Mouse (Mus musculus): ENCODE measurements around the gene Ubxn10.

Gene Ubxn10

DNA sequence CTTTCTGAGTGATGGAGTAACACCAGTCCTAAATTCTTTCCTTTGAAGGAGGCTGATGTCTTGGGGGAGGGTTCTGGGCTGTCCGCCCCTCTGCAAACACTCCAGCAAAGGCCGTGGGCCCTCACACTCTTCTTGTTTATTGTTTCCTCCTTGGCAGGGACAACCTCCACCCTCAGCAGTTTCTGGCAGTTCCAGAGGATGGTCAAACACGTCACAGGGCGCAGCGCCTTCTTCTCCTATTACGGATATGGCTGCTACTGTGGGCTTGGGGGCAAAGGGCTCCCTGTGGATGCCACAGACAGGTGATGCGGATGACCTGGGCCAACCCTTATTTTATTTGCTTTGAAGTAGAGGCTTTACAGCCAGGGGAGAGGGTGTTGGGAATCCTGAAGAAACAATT is 2.9 kb downstream of the Ubxn10 start:
- no peak for DNase-seq (ENCODE audit: low read depth)

DNA sequence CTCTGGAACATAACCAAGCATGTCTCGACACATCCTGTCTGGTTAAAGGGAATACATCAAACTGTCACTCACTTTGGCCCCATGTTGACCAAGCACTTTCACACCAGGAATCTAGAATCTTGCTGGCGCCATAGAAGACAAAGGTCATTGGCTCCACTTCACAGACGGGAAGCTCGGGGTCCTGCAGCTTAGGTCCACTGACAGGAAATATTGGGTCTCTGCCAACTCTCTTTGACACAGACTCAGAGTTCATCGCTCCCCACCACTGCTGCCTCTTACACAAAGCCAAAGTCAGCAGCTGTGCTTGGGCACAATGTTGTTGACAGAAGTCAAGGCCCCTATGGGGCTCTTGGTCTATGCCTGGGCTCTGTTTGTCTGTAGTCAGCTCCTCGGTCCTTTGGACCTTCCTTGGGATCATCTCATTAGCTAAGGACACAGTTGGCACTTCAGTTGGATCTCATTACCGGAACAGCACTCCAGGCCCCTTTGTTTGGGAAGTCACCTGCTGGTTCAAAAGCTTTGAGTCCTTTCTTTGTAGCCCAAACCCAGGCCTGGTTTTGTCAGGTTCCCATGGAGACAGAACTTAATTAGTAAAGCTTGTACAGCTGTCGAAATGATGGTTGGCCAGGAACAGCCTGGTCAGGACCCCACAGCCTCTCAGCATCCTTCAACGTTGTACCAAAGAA is 7.8 kb downstream of the Ubxn10 start:
- no peak for DNase-seq (ENCODE audit: low read depth)

DNA sequence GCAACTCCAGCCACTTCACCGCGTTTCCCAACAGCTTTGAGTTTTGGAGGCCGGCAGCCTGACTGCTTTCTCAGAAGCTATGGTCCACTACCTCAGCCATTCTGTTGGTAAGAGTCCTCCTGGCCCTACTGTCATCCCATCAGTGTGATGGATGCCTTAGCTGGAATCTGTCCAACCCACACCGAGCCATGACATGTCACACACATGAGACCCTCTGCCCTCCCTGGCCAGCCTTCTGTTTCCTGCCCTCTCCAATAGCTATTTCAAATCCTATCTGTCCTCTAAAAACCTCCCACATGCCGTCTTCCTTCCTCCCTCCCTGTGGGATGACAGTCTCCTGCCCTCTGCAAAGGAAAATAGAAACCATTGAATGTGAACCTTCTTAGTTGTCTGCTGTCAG is 11.2 kb downstream of the Ubxn10 start:
- no peak for DNase-seq (ENCODE audit: low read depth)

DNA sequence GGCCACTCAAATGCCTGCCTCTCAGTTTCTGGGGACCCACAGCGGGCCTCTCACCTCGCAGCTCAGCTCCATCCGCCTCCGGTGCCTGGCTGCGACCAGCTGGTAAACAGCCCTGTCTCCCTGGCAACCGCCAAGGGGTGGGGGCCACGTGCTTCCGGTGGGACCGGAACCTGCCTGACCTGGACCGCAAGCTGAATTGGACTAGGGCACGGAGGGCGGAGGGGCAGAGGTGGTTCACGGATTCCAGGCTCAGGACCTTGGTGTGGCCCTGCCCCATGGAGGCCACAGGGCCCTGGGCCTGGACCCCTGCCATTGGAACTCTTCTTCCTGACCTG is 11.9 kb downstream of the Ubxn10 start:
- DNase-seq (ENCODE audit: low read depth) = no peak

DNA sequence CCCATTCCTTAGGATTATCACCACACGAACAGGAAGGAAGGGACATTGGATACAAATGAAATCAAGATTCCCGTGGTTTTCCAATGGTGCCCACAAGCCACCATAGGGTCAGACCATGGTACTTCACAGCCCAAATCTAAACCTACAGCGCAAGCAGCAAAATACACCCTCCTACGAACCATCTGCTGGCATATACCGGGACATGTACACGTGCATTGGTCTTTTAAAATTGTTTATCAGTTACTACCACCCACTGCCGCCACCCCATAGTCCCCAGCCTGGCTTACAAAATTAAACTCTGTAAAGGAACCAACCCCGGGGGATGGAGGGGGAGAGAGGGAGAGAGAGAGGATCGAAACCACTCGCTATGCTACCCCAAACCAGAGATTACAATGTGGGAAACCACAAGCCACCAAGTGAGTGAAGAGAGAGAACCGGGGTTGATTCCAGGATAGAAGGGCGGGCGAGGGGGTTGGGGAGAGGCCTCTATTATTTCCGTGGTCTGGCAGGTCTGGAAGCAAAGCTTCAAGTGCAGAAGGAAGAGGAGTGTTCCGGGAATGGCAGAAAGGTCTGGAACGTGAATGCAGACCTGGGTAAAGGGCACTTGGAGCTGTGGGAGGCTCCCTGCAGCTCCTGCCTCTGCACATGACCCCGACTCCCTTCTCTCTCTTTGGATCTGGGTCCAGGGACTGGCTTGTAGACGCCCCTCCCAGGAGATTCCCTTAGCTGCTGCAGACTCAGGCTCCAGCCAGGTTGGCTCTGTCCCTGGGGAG is 12.4 kb downstream of the Ubxn10 start, which contains the start of gene Pla2g2c:
Gene Pla2g2c, plus strand, starts transcription at position 439 of the 773 bp plus-strand sequence.
- DNase-seq (ENCODE audit: low read depth) = no peak

DNA sequence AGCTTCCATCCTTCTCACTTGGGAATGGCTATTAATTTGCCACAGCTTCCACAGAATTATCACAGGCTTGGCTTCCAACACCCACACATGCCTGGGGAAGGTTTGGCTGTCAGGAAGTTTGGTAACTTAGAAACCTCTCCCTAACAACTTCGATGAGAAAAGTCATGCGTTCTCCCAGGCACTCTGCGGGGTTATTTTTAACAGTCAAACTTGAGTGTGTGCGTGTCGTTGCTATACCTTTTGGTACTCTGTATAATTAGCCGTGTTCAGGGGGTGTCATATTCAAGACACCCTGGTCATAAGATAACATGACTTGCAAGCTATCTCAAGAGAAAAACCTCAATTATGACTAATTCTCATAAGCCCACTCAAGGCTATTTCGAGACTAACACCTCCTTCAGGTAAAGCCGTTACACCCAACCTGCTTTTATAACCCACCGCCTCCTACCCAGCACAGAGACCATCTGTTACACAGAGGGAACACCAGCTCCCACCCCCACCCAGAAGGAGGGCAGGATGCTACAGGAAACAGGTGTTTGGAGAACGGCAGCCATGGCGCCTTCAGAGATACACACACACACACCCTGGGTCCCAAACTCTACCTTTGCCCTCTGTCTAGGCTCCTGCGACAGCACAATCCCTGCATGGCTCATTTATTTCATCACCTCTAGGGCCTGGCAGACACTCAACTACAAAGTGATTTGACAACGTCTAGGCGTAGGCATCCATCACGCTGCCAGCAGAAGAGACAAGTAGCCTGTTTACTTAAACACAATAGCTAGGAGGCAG is 13.3 kb downstream of the Ubxn10 start:
- DNase-seq (ENCODE audit: low read depth) = no peak

DNA sequence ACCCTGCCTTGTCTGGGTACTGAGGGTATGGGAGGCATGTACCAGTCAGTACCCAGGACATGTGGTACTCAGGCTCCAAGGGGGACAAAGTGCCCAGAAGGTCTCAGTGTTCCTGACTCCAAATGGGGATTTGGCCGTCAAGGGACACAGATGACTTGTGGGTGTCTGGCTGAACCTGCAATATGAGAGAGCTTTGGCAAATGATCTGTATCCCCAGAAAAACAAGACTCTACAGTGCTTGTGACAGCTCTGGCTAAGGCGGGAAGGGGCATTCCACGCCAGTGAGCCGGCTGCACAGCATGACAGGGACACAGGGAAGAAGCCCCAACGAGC is 17.7 kb downstream of the Ubxn10 start:
- no peak for DNase-seq (ENCODE audit: low read depth)

DNA sequence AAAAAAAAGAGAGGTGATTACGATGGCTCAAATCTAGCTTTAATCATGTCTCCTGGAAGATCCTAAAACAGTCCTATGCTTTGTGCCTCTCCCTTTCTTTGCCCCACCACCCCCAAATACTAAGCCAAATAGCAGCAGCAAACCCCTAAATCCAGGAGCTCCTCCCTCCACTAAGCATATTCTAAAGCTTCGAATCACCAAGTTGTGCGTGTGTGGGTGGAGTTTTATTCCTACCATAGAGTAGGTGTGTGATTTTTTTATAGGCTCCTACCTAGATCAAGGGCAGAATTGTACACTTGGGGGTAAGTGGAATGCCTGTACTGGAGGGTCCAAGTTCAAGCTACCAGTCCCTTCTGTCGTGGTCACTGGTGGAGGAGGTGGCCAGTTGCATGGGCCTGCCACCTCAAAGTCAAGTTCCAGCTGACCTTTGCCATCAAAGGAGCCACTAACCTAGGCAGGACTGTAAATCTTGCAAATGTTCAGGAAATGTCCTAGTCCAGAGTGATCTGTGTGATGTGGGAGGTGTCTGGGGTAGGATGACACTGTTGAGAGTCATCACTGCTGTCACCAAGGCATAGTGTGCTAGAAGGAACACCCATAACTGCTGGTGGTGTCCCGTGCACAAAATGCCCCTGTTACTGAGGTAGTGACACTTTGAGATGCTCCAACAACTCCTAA is 18.2 kb downstream of the Ubxn10 start:
- no peak for DNase-seq (ENCODE audit: low read depth)

DNA sequence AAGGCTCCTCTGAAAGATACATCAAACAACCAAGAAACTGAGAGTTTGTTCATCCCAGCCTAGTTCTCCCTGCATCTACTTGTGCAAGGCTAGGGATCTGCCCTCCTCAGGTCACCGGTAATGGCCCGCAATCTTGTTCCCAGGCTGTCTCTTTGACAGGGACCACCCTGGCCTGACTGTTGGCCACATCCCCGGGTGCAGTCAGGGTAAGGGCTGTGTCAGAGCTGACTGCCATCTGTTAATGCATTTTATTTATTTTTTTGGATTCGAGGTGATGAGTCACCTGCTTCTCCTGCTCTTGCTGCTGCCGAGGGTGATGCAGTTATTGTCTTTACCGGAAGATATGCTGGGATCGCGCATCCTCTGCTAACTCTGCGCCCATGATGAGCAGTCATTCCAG is 20.3 kb downstream of the Ubxn10 start:
- no peak for DNase-seq (ENCODE audit: low read depth)

DNA sequence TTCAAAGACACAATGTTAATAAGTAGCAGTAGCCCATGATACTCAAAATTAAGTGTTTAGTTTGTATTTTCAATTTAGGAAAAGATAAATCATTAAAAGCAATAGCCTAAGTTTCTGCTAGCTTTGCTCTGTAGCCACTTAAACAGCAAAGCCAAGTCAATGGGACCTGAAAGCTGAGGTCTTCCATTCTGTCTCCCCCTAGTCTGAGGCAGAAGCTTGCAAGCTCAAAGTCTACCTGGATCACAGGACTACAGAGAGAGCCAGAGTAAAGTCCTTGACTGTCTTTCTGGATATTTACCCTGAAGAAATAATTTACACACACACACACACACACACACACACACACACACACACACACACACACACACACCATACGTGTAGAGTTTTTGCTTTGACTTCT is 22.8 kb downstream of the Ubxn10 start:
- no peak for DNase-seq (ENCODE audit: low read depth)

DNA sequence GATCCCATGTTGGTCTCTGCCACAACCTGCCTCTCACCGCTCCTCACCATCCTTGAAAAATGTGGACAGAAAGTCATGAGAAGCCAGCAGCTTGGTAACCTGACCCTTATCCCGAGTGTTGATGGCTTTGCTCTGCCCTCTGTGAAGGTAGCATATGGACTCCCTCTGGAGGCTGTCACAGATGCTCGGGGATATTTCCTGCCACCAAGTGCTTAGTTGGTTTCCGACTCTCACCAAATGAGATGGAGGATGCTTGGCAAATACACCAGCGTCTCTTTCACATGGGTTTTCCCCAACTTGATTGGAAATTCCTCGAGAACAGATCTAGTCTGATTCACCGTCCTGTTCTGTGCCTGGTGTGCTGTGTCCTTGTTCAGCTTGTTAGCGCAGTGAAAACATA is 24.3 kb downstream of the Ubxn10 start:
- no peak for DNase-seq (ENCODE audit: low read depth)

DNA sequence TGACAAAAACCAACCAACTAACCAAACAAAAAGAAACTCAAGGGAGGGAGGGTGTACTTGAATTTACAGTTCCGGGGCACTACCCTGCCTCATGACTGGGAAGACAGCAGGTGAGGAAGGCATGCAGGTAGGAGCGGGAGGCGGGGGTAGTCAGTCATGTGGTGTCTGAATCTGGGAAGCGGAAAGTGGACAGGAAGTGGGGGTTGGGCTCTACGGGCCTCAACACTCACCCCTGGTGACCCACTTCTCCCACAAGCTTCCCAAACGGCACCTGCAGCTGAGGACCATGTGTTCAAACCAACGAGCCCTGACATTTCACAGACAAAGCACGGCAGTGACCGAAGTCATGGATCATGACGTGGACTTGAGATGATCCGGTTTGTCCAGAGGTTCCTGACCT is 24.9 kb downstream of the Ubxn10 start:
- no peak for DNase-seq (ENCODE audit: low read depth)

DNA sequence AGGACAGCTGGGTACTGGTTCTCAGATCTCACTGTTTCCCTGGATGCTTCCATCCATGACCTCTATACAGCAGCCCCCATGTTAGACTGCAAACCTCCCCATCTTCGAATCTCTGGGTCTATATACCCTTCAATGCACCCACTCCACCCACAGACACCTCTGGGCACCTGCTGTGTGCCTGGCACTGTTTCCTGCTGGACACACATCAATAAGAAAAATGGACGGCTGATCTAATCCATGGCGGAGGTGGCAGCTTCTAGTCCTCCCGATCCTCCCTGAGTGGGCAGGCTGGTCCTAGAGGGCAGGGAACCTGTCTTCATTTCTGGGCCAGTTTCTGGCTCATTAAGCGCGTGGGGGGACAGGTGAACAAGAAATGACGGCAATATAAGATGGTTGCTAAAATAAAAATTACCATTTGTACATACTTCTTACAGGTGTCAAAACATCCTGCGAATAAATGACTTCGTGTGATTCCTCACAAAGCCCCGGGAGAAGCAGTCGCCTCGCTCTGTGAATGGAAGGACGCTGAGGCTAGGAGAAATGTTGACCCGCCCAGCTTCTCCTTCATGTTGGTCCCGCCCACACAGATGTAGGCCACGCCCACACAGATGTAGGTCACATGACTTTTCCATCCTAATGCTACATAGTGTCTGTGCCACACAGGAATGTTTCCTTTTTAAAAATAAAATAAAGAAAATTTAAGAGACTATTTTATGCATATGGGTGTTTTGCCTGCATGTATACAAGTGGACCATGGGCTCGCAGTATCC is 25.7 kb downstream of the Ubxn10 start:
- DNase-seq (ENCODE audit: low read depth) = no peak

DNA sequence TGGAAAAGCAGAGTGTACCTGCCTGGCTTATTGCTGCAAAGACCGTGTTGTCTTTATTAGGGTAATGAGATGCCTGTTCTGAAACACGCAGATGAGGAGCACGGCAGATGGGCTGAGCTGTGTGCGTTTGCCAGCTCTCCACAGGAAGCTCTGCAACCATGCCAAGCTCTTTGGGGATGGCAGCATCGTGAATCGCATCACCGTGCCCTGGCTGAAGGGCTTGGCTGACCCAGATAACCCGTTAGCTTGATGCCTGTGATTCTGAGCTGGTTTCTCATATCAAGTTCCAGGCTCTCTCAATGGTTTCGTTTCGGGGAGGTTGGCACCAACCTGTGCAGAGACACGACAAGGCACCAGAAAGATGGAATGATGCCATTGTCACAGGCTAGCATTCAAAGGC is 26.3 kb downstream of the Ubxn10 start:
- no peak for DNase-seq (ENCODE audit: low read depth)

DNA sequence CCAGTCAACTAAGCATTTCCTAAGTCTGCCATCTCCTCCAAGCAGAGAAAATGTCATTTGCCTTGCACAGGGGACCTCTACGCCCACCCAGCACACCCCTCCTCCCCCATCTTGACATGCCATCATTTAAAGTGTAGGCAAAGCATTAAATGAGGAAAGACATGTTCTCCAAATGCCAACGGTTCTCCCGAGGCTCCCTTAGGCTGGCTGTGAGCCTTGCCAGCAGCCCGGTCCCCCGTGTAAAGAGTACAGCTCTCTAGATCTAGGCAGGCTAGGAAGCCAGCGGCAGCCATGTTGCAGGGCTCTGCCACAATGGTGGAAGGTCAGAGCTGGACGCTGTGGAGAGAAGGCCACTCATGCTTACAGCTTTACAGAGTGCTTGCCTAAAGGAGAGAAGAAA is 27.0 kb downstream of the Ubxn10 start:
- no peak for DNase-seq (ENCODE audit: low read depth)

DNA sequence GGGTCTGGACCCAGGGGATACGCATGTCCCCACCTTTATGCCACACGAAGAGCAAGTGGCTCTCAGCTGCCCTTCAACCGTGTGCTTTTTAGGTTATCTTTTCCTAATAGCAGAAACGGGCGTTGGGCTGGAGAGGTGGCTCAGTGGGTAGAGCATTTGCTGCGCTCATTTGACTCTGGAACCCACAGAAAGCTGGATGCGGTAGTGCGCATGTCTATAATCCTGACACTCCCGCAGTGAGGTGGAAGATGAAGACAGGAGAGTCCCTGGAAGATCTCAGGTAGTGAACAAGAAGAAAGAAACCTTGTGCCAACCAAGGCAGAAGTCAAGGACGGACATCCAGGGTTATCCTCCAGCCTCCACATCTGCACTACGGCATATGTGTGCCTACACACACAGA is 27.7 kb downstream of the Ubxn10 start:
- no peak for DNase-seq (ENCODE audit: low read depth)

DNA sequence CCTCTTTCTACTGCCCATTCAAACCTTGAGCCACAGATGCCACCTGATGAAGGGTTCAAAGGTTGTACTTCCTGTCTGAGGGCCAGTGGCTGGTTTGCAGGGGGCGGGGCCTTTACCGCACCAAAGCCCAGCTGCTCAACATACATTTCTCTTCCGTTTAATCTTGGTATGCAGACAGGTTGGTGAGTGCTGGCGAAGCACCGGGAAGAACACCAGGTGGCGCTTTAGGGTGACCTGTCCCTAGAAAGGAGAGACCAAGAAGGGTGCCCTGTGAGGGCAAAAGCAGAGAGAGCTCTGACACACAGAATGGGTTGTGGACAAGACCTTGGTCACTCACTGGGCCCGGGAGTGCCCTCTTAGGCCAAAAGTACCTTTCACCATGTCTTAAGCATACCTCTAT is 28.3 kb downstream of the Ubxn10 start:
- DNase-seq (ENCODE audit: low read depth) = no peak

DNA sequence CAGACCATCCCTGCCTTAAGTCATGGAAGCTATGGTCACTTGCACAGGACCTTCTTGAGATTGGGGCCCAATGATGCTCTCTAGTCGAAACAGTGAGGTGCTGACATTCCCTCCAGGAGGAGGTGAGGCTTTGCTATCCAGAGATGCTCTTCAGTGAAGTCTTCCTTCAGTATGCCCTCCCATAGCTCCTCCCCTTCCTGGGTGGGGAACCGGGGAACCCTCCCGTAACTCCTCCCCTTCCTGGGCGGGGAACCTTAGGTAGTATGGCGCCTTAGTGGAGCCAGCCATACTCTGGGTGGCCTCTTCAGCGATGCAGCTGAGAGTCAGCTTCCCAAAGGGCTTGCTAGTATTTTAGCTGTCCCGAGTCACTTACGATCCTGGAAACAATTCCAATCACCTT is 30.3 kb downstream of the Ubxn10 start:
- no peak for DNase-seq (ENCODE audit: low read depth)

DNA sequence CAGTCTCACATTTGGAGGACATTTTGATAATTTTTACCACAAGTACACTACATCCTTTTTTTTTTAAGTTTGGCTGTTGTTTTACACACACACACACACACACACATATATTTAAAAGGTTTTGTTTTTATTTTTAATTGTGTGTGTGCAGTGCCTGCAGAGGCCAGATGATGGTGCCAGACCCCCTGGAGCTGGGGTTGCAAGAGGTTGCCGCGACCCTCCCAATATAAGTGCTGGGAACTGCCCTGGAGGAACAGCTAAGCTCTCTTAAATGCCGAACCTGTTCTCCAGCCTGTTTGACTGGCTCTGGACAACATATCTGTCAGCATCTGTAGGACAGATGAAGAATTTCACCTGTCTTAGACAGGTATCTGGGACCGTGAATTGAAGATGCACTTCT is 32.8 kb downstream of the Ubxn10 start:
- no peak for DNase-seq (ENCODE audit: low read depth)

DNA sequence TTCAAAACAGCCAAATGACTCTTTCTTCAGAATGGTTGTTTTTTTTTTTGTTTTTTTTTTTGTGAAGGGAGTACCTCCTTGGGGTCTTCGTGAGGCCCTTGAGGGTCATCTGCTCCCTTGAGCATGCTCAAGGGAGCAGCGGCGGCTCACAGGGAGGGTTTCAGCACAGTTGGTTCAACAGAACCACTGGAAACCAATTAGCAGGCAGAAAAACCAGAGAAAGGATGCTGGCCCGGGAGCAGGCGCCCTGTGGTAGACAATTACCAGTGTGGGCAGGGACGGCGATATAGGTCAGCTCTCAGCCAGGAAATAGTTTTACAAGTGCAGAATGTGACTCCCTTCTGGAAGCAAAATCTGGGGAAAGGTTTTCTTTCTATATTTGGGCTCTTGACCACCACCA is 33.4 kb downstream of the Ubxn10 start:
- DNase-seq (ENCODE audit: low read depth) = no peak

DNA sequence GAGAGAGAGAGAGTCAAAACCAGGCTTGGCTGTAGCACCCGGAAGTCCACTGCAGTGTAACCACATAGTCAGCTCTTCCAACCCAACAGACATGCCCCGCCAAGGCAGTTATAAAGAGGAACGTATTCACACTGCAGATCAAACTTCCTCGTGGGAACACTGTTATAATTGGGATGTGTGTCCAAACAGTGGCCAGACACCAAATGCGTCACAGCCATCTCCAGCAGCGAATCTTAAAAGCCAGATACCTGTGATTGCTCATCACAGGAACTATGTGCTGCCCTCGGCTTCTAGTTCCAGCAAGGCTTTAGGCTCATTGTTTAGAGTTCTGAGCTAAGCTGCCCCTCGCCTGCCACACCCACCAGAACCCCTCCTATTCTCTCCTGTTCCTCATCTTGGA is 34.4 kb downstream of the Ubxn10 start:
- DNase-seq (ENCODE audit: low read depth) = no peak

DNA sequence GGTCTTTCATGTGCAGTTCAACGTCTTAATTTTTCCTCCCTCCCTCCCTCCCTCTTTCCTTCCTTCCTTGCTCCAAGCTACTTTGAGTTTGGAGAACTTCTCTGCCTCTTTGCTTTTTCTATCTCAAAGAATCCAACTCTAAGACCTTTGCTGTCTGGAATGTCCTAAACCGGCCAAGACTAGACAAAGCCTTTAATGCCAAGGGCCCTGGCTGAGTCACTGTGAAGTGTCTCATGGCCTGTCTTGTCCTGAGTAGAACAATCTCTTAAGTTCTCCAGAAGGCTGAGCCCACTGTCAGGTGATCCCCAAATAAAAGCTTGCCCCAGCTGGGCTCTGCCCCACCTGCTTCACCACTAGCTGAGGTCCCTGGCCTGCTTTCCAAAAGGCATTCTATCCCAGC is 34.9 kb downstream of the Ubxn10 start:
- no peak for DNase-seq (ENCODE audit: low read depth)
